Mouse (Mus musculus): ENCODE data around the gene Ccdc83. TPM values are rescaled to one million over a fixed set of nuclear protein-coding genes. Genes with fewer than 3 reads are reported as not detected.

The Ccdc83 gene
- polyA plus RNA-seq (2012; rRNA removed), result not detected in 2 replicates

DNA sequence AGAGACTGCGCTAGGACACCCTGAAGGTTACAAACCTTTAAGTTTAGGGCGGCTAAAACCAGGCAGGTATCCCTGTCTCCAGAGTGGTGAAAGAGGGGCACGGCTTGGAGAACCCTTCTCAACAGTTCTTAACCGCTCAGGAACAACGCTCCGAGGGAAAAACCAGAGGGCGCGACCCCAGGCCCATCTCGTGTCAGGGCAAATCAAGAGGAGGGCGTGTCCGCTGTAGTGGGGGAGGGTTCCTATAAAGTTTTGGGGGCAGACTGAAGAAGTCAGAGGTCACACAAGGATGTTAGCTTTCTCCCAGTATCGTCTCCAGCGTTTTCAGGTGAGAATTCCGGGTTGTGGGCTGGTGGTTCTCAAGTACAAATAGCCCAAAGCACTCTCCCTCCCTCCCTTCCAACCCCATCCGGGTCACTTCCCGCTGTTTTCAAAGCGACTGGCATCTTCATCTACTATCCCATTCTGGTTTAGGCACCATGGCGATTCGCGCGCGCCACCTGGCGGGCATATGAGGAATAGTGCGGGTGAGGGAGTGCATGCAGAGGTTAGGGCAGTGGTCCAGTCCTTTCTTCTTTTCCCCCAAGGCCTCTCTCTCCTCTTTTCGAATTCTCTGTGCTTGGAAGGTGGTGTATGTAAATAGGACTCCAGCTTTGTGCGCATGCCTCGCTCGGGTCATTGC, at the start of gene Ccdc83:
Gene Ccdc83, minus strand, starts transcription at position 489 of the 682 bp plus-strand sequence.

DNA sequence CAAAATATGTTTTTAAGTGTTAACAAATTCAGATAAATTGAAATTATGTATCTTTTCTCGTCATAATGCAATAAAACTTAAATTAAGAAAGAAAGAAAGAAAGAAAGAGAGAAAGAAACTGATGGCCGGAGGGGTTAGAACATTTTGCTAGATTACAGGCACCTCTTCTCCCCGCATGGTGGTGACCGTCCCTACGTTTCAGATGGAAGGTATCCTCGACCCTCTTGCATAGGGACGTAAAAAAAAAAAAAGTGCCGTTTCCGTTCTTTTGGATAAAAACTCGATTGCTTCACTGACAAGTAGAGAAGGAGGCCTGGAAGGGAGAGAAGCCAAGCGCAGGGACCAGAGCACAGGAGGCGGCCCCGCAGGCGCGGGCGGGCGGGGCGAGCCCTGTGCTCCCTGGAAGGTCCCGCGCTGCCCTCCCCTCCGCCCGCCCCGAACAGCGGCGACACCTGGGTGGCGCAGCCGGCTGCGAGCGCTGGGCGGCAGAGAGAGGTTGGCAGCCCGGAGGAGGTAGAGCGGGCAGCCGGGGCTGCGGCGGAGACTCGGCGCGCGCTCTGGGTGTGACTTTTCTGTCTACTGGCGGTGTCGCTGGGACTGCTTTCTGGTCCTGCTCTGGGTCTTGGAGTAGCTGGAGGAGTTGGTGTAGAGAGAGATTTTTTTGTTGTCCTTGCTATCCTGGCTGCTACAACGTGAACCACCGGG, 36.5 kb upstream of the Ccdc83 start, which contains the start of gene Sytl2:
Gene Sytl2, plus strand, starts transcription at position 311 of the 705 bp plus-strand sequence.

Other genes starting within 250 kb of the Ccdc83 start
- 167 and 169 TPM in 2 replicates for gene Picalm, start 135.6 kb downstream of the Ccdc83 start, polyA plus RNA-seq (2012; rRNA removed)
- 5.0 and 10.0 TPM in 2 replicates for gene Sytl2, start 36.5 kb upstream of the Ccdc83 start, polyA plus RNA-seq (2012; rRNA removed)
- gene Ccdc89, start 160.8 kb upstream of the Ccdc83 start, polyA plus RNA-seq (2012; rRNA removed), result 1.1 and 1.3 TPM in 2 replicates
- 172 and 174 TPM in 2 replicates for gene Crebzf, start 177.0 kb upstream of the Ccdc83 start, polyA plus RNA-seq (2012; rRNA removed)
- gene Tmem126a, start 191.5 kb upstream of the Ccdc83 start, polyA plus RNA-seq (2012; rRNA removed), result 52.7 and 59.5 TPM in 2 replicates
- 22.4 and 22.5 TPM in 2 replicates for gene Tmem126b, start 210.2 kb upstream of the Ccdc83 start, polyA plus RNA-seq (2012; rRNA removed)
- 28.1 and 30.8 TPM in 2 replicates for gene Dlg2, start 210.9 kb upstream of the Ccdc83 start, polyA plus RNA-seq (2012; rRNA removed)